Mouse (Mus musculus) embryonic facial prominence, embryonic 14.5 days (tissue): Measurements from ENCODE around the gene Tbc1d17. TPM values are rescaled to one million over a fixed set of nuclear protein-coding genes. Genes with fewer than 3 reads are reported as not detected.
A peak's percentile ranks its signal among the peaks of the same experiment; 100 is the strongest.

Experiments used
- ATAC-seq: fragments of 200-750 bp; cut with Nextera tagmentation; 2 replicates; pipeline ENCODE4 v1.8.0; 2017; ENCODE audit warnings: low read depth, moderate number of reproducible peaks, moderate TSS enrichment
- DNase-seq: peaks from one replicate; pipeline ENCODE4 v3.0.0-alpha.2; 2015; ENCODE audit warnings: low spot score
- H3K27ac ChIP-seq: fragments of 300-500 bp; sonication (generic); replicated peaks from 2 replicates; pipeline ENCODE4 v1.5.1; 2014; ENCODE audit warnings: low read depth, mild to moderate bottlenecking, low read length, moderate library complexity
- H3K27me3 ChIP-seq: fragments of 300-500 bp; sonication (generic); replicated peaks from 2 replicates; pipeline ENCODE4 v1.6.1; 2014; ENCODE audit warnings: low read length; ENCODE audit not compliant: control insufficient read depth, insufficient read depth
- H3K36me3 ChIP-seq: fragments of 300-500 bp; sonication (generic); 2 replicates; pipeline ENCODE4 v1.6.1; 2014; ENCODE audit warnings: low read length, mixed read lengths; ENCODE audit not compliant: control insufficient read depth, insufficient read depth
- H3K4me1 ChIP-seq: fragments of 300-500 bp; sonication (generic); 2 replicates; pipeline ENCODE4 v1.6.1; 2014; ENCODE audit warnings: antibody characterized with exemption, low read length; ENCODE audit not compliant: control insufficient read depth, insufficient read depth
- H3K4me2 ChIP-seq: fragments of 300-500 bp; sonication (generic); 2 replicates; pipeline ENCODE4 v1.6.1; 2014; ENCODE audit warnings: low read depth, mild to moderate bottlenecking, low read length, moderate library complexity, mixed read lengths
- H3K4me3 ChIP-seq: fragments of 300-500 bp; sonication (generic); 2 replicates; pipeline ENCODE4 v1.5.1; 2014; ENCODE audit warnings: low read depth, mild to moderate bottlenecking, low read length
- H3K9ac ChIP-seq: fragments of 300-500 bp; sonication (generic); 2 replicates; pipeline ENCODE4 v1.6.1; 2014; ENCODE audit warnings: low read depth, mild to moderate bottlenecking, low read length, moderate library complexity, mixed read lengths
- H3K9me3 ChIP-seq: fragments of 300-500 bp; sonication (generic); 2 replicates; pipeline ENCODE4 v1.6.1; 2016; ENCODE audit warnings: low read length; ENCODE audit not compliant: control insufficient read depth
- WGBS: fragments of 180-500 bp; shearing (Covaris S2); extraction: QIAGEN DNeasy Blood & Tissue Kit; methylation state at CpG from one replicate; pipeline ENCODE4 v1.1.7; 2014; 5-methylcytosine and 5-hydroxymethylcytosine counted together
- polyA plus RNA-seq: library from polyadenylated mRNA; unstranded; fragments of >200 nt; fragmentation: Nextera tagmentation; extraction: Ambion mirVana; gene quantifications from 2 replicates; pipeline ENCODE4 v1.2.1, GENCODE M21; 2014

The Tbc1d17 gene
- polyA plus RNA-seq, 1 experiment from 2014 or later, result 66.9 TPM

DNA sequence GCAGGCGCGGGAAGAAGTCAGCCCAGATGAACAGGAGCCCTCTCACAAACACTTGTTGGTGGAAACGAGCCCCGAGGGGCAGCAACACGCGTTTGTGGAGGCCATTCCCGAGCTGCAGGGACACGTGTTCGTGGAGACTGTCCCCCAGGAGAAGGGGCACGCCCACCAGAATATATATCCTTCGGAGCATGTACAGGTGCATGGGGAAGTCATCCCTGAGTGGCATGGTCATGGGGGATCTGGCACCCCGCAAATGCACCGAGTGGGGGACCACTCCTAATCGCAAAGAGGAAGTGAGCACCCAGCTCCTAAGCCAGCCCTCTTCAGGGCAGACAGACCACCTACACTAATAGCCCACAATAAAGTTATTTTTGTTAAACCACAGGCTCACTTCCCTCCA is 8.5 kb downstream of the Tbc1d17 start:
- H3K27me3 ChIP-seq, result peaks cover 24% of the 10 kb centered on the region
- DNase-seq (no peak), ATAC-seq (no peak)
- peak overlapping the region; percentile 36; the same call in 1 of the 2 replicates for H3K4me3 ChIP-seq
- H3K9ac ChIP-seq, result peak overlapping the region; percentile 56; the same call in 1 of the 2 replicates
- H3K4me2 ChIP-seq, result peak overlapping the region; percentile 62
- H3K9me3 ChIP-seq, result no peaks in the 10 kb centered on the region
- 49% methylated on average over 13 of the region's 14 CpGs for WGBS
- H3K27ac ChIP-seq, result no peak overlapping the region
- peaks cover 6% of the 10 kb centered on the region for H3K4me1 ChIP-seq
- peaks cover 52% of the 10 kb centered on the region for H3K36me3 ChIP-seq

DNA sequence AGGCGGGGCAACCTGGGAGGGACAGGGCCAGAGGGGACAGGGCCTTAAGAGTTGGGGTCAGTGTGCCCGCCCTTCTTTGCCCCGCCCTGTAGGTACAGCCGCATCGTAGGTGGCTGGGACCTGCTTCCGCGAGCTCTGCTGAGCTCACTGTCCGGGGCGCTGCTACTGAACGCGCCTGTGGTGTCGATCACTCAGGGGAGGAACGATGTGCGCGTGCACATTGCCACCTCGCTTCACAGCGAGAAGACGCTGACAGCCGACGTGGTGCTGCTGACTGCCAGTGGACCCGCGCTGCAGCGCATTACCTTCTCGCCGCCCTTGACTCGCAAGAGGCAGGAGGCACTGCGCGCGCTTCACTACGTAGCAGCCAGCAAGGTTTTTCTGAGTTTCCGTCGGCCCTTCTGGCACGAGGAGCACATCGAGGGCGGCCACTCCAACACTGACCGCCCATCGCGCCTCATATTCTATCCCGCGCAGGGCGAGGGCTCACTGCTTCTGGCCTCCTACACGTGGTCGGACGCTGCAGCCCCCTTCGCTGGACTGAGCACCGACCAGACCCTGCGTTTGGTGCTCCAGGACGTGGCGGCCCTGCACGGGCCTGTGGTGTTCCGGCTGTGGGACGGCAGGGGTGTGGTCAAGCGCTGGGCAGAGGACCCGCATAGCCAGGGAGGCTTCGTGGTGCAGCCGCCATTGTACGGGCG is 9.2 kb downstream of the Tbc1d17 start:
- Histone ChIP-seq H3K27ac (no peak overlapping the region), H3K4me2 (peak overlapping the region; percentile 62), H3K9ac (peak overlapping the region; percentile 56), H3K4me3 (peak overlapping the region; percentile 36), H3K4me1 (peaks cover 6% of the 10 kb centered on the region), H3K36me3 (peaks cover 44% of the 10 kb centered on the region), H3K9me3 (no peaks in the 10 kb centered on the region), H3K27me3 (peaks cover 24% of the 10 kb centered on the region)
- ATAC-seq (peak; percentile 39), DNase-seq (peak; percentile 59)
- 3% methylated on average over 45 of the region's 58 CpGs for WGBS

GRCm38 (mm10) chr7:44839171-44839490 is 9.7 kb downstream of the Tbc1d17 start:
- 34% methylated on average over 10 of the region's 11 CpGs for WGBS
- no peak overlapping the region for H3K27ac ChIP-seq
- H3K9me3 ChIP-seq, result no peaks in the 10 kb centered on the region
- peaks cover 39% of the 10 kb centered on the region for H3K36me3 ChIP-seq
- peak overlapping the region; percentile 62 for H3K4me2 ChIP-seq
- ATAC-seq (0 out of 2 replicates have a peak, but pooled peaks have one; percentile 3), DNase-seq (no peak)
- peak overlapping the region; percentile 36 for H3K4me3 ChIP-seq
- H3K4me1 ChIP-seq, result peaks cover 6% of the 10 kb centered on the region
- H3K9ac ChIP-seq, result peak overlapping the region; percentile 56
- H3K27me3 ChIP-seq, result peaks cover 24% of the 10 kb centered on the region

GRCm38 (mm10) chr7:44838073-44838472 is 10.8 kb downstream of the Tbc1d17 start:
- Histone ChIP-seq H3K9ac (no peak overlapping the region), H3K27ac (no peak overlapping the region), H3K4me3 (no peak overlapping the region), H3K4me1 (peaks cover 6% of the 10 kb centered on the region), H3K36me3 (peaks cover 28% of the 10 kb centered on the region), H3K27me3 (peaks cover 24% of the 10 kb centered on the region), H3K4me2 (no peak overlapping the region), H3K9me3 (no peaks in the 10 kb centered on the region)
- 79% methylated on average over 6 of the region's 6 CpGs for WGBS
- ATAC-seq (no peak), DNase-seq (no peak)

- 86% methylated on average over 9 of the region's 9 CpGs for WGBS
- H3K9me3 ChIP-seq, result no peaks in the 10 kb centered on the region
- no peak overlapping the region for H3K27ac ChIP-seq
- H3K36me3 ChIP-seq, result peaks cover 20% of the 10 kb centered on the region
- DNase-seq, result no peak
- ATAC-seq, result no peak
- peaks cover 24% of the 10 kb centered on the region for H3K27me3 ChIP-seq
- no peak overlapping the region for H3K9ac ChIP-seq
- no peak overlapping the region for H3K4me2 ChIP-seq
- peaks cover 6% of the 10 kb centered on the region for H3K4me1 ChIP-seq
- H3K4me3 ChIP-seq, result no peak overlapping the region
Observed at GRCm38 (mm10) chr7:44836423-44837053, 12.3 kb downstream of the Tbc1d17 start.

- Histone ChIP-seq H3K4me1 (peaks cover 6% of the 10 kb centered on the region), H3K27ac (no peak overlapping the region), H3K9me3 (no peaks in the 10 kb centered on the region), H3K27me3 (peaks cover 24% of the 10 kb centered on the region), H3K36me3 (peaks cover 20% of the 10 kb centered on the region), H3K4me3 (no peak overlapping the region), H3K4me2 (no peak overlapping the region), H3K9ac (no peak overlapping the region)
- 52% methylated on average over 3 of the region's 3 CpGs for WGBS
- DNase-seq, result no peak
- ATAC-seq, result no peak
Observed at GRCm38 (mm10) chr7:44836016-44836404, 12.9 kb downstream of the Tbc1d17 start.

DNA sequence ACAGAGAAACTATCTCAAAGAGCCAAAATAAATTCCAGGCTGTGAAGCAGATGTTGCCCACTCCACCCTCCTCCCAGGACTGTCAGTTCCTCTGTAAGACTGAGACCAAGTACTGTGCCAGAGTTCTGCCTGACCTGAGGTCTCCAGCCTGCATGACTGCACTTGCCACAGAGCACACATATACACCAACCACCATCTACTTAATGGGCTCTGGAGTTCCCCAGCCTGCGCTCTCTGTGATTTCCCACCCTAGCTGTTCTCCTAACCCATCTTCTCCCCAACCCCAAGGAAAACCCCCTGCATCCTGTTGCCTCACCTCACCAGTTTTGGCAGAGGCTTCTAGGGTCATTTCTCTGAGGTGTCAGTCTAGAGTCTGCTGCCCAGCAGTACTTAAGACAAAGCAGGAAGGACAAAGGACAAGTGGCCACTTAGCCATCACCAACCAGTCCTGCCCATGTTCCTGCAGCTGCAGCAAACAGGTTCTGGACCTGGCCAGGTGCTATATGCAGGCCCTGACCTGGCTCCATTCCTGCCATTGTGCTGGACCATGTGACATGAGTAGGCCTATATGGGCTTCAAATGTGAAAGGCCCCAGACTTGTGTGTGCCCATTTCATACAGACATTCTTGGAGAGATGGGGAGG is 13.4 kb downstream of the Tbc1d17 start:
- ATAC-seq, result no peak
- H3K9me3 ChIP-seq, result no peaks in the 10 kb centered on the region
- 80% methylated on average over 1 of the region's 1 CpGs for WGBS

GRCm38 (mm10) chr7:44832763-44833162 is 16.1 kb downstream of the Tbc1d17 start:
- no peak overlapping the region for H3K4me2 ChIP-seq
- H3K4me3 ChIP-seq, result no peak overlapping the region
- ATAC-seq (no peak), DNase-seq (no peak)
- H3K9ac ChIP-seq, result no peak overlapping the region
- peaks cover 41% of the 10 kb centered on the region for H3K36me3 ChIP-seq
- H3K27me3 ChIP-seq, result no peaks in the 10 kb centered on the region
- 54% methylated on average over 4 of the region's 4 CpGs for WGBS
- H3K27ac ChIP-seq, result no peak overlapping the region
- no peaks in the 10 kb centered on the region for H3K4me1 ChIP-seq
- H3K9me3 ChIP-seq, result no peaks in the 10 kb centered on the region

More for the DNA sequence above, 13.4 kb downstream of the Tbc1d17 start:
- no peak for DNase-seq
- H3K36me3 ChIP-seq, result peaks cover 21% of the 10 kb centered on the region
- peaks cover 20% of the 10 kb centered on the region for H3K27me3 ChIP-seq
- peaks cover 6% of the 10 kb centered on the region for H3K4me1 ChIP-seq
- H3K4me3 ChIP-seq, result no peak overlapping the region
- H3K9ac ChIP-seq, result no peak overlapping the region
- no peak overlapping the region for H3K27ac ChIP-seq
- no peak overlapping the region for H3K4me2 ChIP-seq
